In genomic region chr13:33935465-33936181, GRCm38 (mm10) we compare ENCODE assay signal across 8 mouse cellular contexts. TPM values are rescaled to one million over a fixed set of nuclear protein-coding genes. Genes with fewer than 3 reads are reported as not detected.
DNase-seq lines count a peak whose midpoint lies in the region; ATAC-seq lines count a peak whose summit lies in the region.

No protein-coding gene starts in this region.

- peaks cover 10% of the 10 kb centered on the region for H3K4me1 ChIP-seq in hindbrain, embryonic 13.5 days (replicated peaks)

- peak overlapping the region; percentile 60 for H3K4me3 ChIP-seq in hindbrain, embryonic 13.5 days

- peak; percentile 81 to 93 for DNase-seq in adrenal gland, adult (ENCODE audit: inconsistent age in 2 of 2, low spot score in 1 of 2)
- peak; percentile 79 for DNase-seq in cerebellum, postnatal 25 days
- DNase-seq in frontal cortex, postnatal 36 days (ENCODE audit: low spot score in 2 of 2): peak; percentile 59 to 70
- peak; percentile 25 to 42 for DNase-seq in layer of hippocampus, postnatal 36 days
- DNase-seq in lung, postnatal 14 days: peak; percentile 75
- DNase-seq in right cerebral cortex, adult 2 months (ENCODE audit: low spot score in 2 of 2): peak; percentile 49 to 61
- no peak for DNase-seq in spleen, adult 12 weeks (ENCODE audit: low spot score)

- peak; percentile 89 for ATAC-seq in hindbrain, embryonic 13.5 days (ENCODE audit: low FRiP score)

- under 1% methylated on average over 36 of the region's 44 CpGs for WGBS in hindbrain, embryonic 13.5 days

- no peaks in the 10 kb centered on the region for H3K36me3 ChIP-seq in hindbrain, embryonic 13.5 days

- H3K9ac ChIP-seq in hindbrain, embryonic 13.5 days: peak overlapping the region; percentile 79

- H3K27me3 ChIP-seq in hindbrain, embryonic 13.5 days: no peaks in the 10 kb centered on the region

- H3K27ac ChIP-seq in hindbrain, embryonic 13.5 days: no peak overlapping the region

- H3K4me2 ChIP-seq in hindbrain, embryonic 13.5 days: peak overlapping the region; percentile 89

- H3K9me3 ChIP-seq in hindbrain, embryonic 13.5 days: no peaks in the 10 kb centered on the region

RNA-seq across cellular contexts. Expression of gene Nqo2, which starts 28.9 kb away (rescaled TPM):
- 9.0 and 10.3 TPM in 2 replicates for polyA plus RNA-seq in hindbrain, embryonic 13.5 days (2015; fragmentation: Nextera tagmentation; extraction: Ambion mirVana)
- 1 to 10 TPM; 6.2 to 7.8 TPM for total RNA-seq in layer of hippocampus, postnatal 36 days (2021)

RNA-seq across cellular contexts. Expression of gene Serpinb6c, which starts 30.1 kb away (rescaled TPM):
- 0.21 and 0.25 TPM in 2 replicates for polyA plus RNA-seq in hindbrain, embryonic 13.5 days (2015; fragmentation: Nextera tagmentation; extraction: Ambion mirVana)
- under 1 TPM in 1 of 2 experiments, not detected in 1; 0.86 TPM for total RNA-seq in layer of hippocampus, postnatal 36 days (2021)
